Mouse (Mus musculus) c-Kit-positive CD71-positive TER-119-negative erythroid progenitor cells, embryonic 14.5 days (primary cell): Measurements from ENCODE around the gene Cfap161.

Source experiments
- DNase-seq: peaks from one replicate; pipeline ENCODE4 v3.0.0-alpha.2; 2013; ENCODE audit warnings: low read depth

Gene Cfap161

GRCm38 (mm10) chr7:83739680-83740310 lies 54.9 kb downstream of the Cfap161 start:
- no peak for DNase-seq

DNA sequence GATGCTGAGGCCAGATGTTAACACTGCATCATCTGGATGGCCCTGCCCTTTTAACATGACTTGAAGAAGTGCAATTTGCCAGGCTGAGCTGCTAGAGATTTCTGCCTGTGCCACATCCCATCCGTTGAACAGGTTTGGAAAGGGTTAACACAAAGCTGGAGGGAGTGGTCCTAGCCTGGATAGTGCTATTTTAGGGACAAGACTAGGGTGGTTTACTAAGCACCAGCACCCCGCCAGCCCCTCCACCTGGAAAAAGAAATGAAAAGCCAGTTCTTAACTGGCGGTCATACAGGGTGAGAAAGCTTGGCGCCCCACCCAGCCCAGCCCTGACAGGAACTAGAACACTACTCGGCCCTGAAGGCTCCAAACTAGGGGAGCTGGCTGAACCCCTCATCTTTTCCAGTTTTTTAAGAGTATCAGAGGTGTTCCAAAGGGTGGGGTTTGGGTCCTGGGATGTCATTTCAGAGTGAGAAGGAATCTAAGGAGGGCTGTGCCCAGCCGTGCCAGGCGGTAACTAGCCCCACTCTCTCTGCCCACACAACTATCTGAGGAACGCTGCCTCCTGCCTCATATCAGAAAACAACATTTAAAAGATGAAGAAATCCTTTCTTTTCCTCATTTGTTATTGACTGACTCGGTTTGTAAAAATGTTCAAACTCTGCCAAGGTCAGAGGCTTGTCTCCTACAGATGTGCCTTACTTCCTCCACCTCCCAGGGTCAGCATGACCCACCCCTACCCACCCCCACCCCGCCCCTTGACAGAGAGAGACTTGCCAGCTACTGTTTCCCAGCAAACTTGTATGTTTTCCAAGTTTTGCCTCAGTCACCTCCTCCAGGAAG lies 55.8 kb downstream of the Cfap161 start:
- no peak for DNase-seq

- no peak for DNase-seq
Observed at GRCm38 (mm10) chr7:83737914-83738490, 56.7 kb downstream of the Cfap161 start.

DNA sequence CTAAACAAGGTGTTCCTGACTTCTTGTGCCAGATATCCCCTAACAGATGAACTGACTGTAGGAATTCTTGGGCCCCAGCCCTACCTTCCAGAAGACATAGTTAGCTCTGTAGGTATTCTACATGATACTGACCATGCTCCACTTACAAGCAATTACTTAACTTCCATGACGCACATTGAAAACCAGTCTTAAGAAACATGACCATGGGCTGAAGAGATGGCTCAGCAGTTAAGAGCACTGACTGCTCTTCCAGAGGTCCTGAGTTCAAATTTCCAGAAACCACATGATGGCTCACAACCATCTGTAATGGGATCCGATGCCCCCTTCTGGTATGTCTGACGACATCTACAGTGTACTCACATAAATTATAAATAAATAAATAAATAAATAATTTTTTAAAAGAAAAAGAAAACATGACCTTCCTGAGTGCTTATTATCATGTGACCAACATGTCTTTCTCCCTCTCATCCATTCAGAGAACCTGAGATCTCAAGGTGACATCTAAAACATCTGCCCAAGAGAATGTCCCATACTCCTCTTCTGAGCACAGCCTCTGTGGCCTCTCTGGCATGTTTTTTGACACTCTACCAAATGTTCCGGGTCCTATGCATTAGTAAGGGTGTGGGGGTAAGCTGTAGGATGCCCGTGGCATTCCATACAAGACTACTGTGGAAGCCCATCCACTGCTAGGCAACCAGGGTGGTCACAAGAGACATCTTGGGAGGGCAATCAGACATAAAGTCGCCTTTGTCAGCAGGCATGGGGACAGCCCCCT lies 58.2 kb downstream of the Cfap161 start:
- DNase-seq: no peak

- no peak for DNase-seq
Observed at GRCm38 (mm10) chr7:83735108-83735781, 59.4 kb downstream of the Cfap161 start.

DNA sequence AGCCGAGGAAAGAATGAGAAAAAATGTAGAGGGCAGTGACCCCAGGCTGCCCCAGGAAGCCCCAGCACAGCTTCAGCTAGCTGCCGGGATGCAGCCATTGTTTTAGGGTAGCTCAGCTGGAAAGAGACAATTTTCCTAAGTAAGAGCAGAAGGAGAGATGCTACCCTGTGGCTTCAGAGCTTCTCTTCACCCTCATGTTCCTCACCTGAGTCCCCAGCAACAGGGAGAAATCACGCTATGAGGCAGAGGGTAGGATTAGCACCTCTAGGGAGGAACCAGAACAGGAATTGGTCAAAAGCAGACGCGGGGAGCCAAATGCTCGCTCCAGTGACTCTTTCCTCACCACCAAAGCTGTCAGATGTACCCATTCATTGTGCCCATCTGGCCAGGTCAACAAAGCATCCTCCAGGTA lies 60.0 kb downstream of the Cfap161 start:
- no peak for DNase-seq

DNA sequence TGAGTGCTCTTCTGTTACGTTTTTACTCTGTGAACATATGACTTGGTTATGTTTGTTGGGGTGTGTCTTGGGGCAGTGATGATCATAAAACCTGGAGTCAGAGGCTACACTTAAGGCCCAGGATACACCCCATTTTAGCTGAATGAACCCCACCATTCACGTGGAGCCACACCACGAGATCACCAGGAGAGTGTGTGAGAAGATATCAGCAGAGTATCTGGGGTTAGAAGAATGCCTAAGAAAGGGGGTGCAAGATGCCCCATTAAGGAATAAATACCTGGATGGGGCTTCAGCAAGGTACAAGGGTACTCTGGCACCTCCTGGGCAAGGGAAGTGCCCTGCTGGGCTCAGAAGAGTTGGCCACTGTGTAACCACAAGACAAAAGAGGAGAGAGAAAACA lies 60.4 kb downstream of the Cfap161 start:
- DNase-seq: no peak

DNA sequence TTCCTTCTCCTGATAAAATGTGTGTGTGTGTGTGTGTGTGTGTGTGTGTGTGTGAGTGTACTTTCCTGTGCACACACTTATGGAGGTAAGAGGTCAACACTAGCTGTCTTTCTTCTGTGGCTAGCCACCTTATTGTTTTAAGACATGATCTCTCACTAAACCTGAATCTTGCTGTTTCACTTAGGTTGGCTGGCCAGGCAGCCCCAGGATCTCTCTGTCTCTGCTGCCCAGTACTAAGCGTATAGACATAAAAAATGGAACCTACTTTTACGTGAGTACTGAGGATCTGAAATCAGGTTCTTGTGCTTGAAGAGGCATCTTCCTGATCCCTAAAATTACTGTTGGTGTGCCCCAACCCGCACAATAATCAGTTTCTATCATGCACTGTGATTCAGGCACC lies 61.9 kb downstream of the Cfap161 start:
- no peak for DNase-seq

DNA sequence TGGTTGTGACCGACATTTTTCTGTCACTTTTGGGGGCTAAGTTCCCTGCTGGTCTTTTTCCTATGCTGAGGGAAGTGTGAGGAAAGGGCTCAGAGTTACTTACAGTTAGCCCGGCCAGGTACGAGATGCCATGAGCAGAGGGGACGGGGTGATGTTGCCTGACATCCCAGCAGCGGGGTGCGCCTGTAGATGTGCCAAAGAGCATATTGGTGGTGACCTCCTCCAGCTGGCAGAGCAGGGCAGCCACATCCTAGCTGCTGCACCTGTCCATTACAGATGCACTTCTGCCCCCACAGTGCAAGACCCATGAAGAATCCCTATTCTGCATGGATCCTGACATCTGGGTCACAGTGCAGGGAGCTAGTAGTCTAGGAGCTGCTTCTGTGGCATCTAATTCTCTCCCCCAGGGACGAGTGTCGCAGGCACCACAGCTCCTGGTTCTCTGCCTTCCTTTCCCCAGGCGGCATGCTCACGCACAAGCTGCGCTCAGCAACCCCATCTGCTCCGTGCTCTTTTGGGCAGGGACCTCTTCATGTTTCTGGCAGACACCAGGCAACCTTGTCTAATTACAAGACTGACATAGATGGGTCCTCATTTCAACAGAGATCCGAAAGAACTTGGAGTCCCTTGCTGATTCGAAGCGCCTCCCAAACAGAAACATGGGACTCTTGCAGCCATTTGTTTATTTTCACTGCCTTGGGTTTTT lies 62.6 kb downstream of the Cfap161 start:
- DNase-seq: no peak

- DNase-seq: no peak
Observed at GRCm38 (mm10) chr7:83731297-83731696, 63.4 kb downstream of the Cfap161 start.

GRCm38 (mm10) chr7:83726936-83727632 lies 67.6 kb downstream of the Cfap161 start:
- DNase-seq: no peak

- DNase-seq: no peak
Observed at GRCm38 (mm10) chr7:83725801-83726200, 68.9 kb downstream of the Cfap161 start.

DNA sequence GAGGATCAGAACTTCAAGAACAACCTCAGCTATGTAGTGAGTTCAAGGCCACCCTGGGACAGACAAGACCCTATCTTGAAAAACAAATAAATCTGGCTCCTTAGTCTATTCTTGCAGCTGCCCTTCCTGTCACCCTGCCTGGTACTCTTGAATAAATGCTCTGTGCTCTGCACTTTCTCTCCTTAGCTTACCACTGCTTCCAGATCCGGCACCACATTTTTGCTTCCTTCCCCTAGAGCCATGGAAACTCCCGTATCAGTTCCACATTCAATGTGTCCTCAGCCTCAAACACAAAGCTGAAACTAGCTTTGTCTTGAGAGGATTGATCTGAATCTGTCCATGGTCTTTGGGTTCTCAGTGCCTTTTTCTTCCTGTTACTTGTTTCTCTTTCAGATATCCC lies 70.1 kb downstream of the Cfap161 start:
- DNase-seq: no peak
